Mouse (Mus musculus) frontal cortex, adult (tissue): ENCODE measurements around the gene Acox3.

Source experiments
- ATAC-seq: cut with Nextera tagmentation; 2 replicates; pipeline ENCODE4 v1.9.2; 2017; ENCODE audit warnings: mild to moderate bottlenecking, moderate library complexity, mixed read lengths; ENCODE audit not compliant: low TSS enrichment

The Acox3 gene

DNA sequence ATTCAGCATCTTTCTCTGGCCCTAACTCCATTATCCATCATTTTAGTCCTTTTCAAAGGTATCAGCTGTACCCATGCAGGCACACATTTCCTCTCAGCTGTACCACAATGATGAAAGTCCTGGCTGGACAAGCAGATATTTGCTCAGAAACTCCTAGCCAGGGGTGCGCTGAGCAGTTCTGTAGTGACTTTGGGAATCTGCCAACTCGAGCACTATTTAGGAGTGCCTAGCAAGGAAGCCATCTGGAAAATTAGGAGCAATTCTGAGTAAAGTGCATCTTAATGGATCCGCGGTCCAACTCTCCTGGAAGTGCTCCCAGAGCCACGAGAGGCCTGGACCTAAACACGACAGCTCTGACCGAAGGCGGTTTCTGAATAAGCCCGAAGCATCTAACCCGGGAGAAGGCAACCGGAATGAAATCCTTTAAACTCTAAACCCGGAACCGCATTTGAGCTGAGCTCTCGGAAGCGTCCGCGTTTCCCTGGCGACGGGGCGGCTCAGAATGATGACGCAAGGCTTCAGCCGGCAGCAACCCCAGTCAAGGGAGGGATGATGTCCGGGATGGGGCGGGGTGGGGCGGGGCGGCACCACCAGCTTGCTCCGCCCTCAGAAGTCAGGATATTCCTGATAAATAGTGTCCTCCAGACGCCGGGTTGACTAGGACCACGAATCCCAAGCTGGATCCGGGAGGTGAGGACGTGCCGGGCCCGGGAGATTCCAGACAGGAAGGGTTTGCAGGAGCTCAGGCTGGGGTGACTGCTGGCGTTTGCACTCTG lies at the start of gene Acox3:
Gene Acox3, plus strand, starts transcription at position 596 of the 776 bp plus-strand sequence.
- ATAC-seq, result peak; percentile 97

DNA sequence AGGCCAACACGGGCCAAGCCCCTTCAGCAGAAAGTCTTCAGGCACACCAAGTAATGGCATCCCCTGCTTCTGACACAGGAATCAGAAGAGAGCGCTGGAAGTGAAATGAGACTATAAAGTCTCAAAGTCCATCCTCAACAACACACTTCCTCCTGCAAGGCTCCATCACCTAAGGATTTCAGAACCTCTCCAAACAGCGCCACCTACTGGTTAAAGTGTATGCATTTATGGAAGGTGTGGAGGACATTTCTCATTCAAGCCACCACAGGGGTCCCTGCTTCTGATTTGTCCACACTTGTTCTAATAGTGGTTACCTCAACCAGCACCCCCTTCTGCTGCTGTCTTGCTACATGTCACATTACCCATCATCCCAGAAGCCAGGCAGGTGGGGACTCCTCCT lies 46.6 kb upstream of the Acox3 start:
- no peak for ATAC-seq

DNA sequence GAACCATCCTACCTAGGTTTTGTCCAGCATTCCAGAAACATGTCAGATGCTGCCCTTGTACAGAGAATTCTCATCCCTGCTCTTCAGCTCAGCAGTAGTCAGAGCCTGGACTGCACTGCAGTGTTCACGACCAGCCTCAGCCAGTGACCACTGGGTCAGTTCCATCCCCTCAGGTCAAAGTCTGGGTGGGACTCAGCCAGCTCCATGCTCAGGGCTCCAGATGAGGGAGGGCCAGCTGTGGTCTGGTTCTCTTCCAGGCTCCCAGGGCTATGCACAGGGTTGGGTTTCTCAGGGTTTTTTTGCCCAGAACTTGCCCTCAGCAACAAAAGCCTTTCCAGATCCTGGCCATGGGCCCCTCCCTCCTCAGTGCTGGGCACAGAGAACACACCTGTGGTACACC lies 45.4 kb upstream of the Acox3 start:
- no peak for ATAC-seq

DNA sequence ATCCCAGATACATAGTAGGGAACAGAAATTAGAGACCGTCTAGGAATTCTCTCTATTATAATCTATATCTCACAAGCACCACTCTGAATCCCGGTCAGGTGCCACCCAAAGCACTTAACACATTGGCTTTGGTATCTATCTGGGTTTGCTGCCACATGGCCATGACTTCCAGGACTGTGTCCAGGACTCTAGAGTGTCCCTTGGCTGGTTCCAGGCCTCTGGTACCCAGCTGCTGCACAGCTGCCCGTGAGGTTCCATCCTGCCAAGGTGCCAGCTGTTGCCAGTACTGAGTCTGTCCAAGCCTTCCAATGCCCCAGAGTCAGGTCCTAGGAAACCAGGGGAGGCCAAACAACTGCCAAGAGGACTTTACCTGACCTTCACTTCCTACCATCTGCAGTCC lies 44.8 kb upstream of the Acox3 start:
- ATAC-seq, result no peak

DNA sequence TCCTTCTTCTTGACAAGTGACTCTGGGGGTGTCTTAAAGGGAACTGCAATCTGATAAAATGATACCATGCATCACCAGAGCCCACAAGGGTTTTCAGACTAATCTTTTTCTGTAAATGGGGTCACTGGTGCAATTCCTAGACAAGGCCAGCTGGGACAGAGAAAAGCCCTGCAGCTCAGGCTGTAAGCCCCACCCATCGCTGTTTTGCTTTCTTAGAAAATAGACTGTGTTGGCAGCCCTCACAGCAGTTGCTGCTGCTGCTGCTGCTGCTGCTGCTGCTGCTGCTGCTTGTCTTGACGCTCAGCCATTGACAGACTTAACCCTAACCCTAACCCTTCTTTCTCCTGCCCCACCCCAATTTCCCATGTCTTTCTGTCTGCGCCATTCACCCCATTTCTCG lies 43.3 kb upstream of the Acox3 start:
- ATAC-seq, result no peak

DNA sequence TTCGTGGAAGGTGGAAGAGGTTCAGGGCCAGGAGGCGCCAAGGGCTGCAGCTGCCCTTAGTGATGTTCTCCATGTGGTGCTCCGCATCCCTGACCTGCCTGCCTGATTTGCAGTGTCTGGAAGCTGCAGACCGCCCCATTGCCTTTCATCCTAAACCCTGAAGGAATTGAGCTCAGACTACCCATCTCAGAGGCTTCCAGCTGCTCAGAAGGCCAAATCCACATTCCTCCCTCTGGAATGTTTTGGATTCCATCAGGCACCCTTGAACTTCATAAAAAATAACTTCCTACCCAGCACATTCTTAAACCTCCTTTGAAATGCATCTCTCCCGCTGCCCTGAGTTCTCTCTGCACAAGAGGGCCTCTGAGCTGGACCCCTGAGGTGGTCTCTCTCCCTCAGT lies 42.3 kb upstream of the Acox3 start:
- ATAC-seq, result no peak

DNA sequence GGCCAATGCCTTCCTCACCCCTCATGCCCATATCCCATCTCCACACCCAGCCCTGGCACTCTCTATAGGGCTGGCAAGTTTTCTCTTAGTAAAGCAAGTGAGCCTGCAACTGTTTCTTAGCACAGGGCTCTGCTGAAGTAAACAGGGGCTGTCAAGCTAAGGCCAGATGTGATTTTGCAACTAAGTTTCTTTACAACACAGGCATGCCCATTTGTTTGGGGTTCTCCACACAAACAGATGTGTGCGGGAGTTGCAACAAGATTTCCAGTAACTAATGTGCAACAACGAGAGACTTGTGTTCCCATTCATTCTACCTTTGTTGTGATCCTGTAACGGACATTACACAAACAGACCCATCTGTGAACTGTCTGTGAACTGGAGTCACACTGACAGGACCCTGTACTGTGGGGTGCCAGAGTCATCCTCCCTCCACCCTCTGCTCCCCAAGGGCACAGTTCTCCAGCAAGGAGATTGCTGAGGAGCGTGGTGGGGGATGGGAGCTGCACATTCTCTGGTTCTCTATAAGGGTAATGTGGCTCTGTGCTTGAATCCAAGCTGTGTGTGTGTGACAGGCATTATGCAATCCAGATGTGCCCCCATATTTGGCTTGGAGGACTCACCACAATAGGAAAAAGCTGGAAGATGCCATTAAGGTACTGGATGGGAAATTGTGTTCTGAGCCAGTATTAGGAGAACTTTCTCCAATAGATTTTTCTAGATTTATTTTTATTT lies 41.6 kb upstream of the Acox3 start:
- ATAC-seq, result no peak

DNA sequence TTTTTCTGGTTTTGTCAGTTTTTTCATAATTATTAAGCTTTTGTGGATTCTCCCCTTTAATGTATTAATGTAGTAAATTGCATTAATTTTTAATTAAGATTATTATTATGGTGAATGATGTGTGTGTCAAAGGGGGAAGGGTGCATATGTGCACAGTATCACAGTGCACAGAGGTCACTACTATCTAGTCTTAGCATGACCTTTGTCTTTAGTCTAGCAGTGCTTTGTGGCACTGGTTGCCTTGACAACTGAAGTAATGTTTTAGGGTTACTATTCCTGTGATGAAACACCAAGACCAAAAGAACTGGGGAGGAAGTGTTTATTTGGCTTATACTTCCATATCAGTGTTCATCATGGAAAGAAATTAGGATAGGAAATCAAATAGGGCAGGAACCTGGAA lies 36.7 kb upstream of the Acox3 start:
- no peak for ATAC-seq

DNA sequence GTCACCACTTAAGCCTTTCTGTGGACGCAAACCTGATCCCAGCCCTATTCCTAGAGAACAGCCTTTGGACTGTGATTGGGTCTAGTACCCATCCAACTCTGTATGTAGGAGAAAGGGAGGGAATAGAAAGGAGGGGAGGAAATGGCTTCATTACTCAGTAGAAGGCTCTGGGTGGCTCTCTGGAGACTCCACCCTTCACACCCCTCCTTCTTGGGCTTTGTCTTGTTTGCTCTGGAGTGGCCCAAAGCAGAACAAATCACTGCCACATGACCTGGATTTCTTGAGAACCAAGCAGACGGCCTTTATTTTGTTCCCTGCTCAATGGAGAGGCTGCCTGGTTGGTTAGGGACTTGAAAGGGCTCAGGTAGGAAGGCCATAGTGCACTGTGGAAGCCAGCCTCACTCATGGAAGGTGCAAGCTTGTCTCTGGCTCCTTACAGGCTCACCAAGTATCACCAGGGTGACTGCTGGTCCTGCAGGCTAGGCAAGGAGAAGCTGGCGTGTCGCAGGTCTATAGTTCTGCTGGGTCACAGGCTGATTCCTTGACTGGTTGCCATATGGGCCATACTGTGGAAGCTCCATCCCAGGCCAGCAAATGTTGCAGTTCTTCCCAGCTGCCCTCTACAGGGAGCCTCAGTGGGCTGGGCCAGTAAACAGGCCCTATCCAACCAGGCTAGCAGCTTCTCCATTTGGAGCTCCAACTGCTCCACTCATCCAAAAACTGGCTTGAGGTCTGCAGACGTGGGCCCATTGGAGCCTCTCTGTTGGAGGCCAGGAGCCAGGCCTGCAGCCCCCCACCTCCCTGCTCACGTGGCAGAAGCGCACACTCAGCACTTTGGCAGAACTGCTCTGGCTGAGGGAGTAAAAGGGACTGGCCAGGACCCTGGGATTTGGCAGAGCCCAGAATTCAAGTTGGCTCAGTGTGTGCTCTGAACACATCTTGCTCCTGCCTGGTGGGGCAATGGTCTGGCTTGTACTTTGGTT lies 30.7 kb upstream of the Acox3 start:
- no peak for ATAC-seq

DNA sequence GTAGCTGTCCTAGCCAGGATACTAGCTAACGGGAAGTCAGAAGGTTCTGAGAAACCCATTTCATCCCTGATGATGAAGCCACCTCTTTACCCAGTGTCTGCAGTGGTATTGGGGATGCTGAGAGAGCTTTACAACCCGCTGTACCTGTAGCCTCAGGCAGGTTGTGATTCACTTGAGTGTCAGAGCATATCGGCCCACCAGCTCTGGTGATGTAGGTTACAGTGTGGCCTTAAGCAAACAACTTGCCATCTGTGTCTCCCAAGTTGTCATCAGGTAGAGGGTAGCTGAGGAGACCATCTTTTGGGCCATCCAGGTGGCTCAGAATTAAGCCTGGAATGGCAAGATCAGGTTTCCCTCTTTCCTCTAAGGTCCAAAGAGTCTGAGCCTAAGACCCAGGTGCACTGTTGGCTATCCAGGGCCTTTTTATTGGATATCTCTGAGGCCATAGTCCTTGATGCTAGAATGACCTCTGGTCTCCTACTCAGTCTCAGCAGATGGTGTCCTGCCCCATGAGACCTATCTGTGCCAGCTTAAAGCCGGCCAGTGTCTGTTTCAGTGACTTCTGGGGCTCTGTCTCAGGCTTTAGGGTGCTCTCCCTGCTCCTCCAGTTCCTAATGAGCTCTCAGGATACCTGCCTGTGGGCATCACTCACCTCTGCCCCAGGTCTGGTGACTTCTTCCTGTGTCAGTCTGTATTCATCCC lies 29.9 kb upstream of the Acox3 start:
- no peak for ATAC-seq

DNA sequence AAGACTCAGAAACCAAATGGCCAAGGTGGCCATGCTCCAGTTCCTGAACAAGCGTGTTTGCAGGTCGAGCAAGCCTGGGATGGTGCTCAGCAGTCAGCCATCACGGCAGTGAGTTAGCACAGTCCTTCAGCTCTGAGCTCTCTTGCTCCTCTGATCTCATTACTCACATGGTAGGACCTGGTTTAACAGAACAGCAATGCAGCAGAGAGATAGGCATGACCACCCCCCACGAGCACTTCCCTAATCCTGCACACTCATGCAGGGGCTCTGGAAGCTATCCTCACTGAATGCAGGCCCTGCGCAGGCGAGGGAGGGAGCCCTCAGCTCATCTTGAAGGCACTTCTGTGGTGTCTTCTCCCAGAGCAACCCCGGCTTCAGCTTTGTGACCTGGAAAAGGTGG lies 26.4 kb upstream of the Acox3 start:
- ATAC-seq, result no peak

DNA sequence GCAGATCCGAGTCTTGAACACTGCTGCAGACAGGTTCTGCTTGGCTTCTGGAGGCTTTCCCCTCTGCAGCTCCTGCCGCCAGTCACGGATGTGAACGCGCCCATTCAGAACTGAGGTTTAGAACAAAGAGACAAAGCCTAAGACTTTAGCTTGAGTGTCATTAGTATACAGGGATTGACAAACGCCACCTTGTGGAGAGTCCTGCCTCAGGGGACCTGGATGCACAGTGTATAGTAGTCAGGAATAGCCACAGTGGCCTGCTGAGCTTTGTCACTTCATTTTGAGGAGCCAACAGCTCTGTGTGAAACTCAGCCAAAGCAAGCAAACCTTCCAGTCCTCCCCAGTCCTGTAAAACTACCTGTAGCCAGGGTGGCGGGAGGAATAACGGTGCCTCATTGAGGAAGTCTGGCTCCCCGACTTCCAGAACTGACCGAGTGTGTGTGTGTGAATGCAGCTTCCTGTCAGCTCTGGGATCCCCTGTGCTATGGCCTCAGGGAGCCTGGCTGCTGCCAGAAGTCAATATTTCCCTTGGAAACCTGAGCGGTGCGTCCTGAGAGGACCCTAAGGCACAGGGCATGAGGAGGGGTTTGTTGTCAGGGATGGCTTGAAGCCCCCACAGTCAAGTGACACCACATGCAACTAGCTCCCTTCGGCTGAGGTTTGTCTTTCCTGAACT lies 24.8 kb upstream of the Acox3 start:
- ATAC-seq, result no peak

DNA sequence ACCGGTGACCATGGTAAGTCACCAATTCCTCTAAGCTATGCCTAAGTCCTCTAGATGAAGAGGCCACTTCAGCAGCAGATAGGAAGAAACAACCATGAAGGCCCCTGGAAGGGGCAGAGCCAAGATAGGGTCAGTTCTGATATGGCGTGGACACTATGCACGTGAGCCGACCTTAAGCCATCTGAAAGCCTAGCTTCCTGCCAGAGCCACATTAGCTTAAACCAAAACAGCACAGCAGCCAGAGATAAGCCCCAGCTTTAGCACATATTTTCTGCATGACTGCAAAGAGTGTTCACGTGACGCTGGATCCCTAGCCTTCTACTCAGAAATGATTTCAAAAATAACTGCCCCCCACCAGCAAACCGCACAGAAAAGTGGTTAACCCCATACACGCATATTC lies 23.4 kb upstream of the Acox3 start:
- no peak for ATAC-seq

DNA sequence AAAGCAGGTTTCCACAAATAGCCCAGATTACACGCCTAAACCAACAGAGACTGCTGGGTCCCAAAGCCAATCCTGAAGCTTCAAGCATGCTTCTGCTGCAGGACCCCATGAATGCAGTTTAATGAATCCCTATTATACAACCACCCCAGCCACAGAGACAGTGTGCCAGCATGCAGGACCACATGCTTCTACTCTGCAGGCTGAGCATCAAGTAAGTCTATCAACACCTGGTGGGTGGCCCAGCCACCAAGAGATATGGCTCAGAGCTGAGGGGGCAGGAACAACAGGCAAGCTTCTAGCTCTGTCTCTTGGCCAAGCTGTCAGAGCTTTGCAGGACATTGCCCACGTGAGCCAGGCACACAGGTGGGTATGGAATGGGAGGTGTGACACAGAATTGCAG lies 20.2 kb upstream of the Acox3 start:
- ATAC-seq, result peak; percentile 78

DNA sequence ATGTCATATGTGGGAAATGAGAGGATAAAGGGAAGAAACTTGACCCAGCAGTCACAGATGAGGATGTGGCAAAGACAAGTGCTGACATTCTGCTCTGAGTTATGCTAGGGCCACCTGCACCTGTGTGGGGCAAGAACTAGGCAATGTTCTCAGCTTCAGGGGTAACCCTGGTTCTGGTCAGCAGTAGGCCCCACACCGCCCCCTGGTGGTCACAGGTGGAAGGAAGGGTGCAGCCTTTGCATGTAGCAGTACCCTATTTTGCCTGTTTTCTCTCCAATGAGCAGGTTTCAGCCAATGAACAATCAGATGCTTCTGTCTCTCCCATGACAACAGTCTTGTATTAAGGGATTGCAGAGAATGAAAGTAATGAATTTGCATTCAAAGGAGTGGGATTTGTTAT lies 19.4 kb upstream of the Acox3 start:
- peak; percentile 21; the same call in 1 of the 2 replicates for ATAC-seq

DNA sequence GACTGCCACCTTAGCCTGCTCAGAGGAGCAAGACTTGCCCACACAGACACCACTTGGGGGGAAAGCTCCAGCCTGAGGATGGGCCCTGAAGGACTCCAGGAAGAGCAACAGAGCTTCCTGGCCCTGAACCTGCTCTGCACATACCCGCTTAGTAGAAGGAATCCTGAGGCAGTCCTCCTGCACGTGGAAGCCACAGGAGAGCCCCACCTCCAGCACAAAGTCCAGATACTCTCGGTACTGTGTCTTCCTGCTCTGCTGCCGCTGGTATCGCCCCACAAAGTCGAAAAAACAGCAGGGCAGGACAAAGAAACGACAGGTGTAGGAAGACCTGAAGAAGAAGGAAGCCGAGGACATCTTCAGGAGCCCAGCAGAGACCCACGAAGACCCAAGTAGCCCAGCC lies 17.6 kb upstream of the Acox3 start:
- ATAC-seq, result no peak

DNA sequence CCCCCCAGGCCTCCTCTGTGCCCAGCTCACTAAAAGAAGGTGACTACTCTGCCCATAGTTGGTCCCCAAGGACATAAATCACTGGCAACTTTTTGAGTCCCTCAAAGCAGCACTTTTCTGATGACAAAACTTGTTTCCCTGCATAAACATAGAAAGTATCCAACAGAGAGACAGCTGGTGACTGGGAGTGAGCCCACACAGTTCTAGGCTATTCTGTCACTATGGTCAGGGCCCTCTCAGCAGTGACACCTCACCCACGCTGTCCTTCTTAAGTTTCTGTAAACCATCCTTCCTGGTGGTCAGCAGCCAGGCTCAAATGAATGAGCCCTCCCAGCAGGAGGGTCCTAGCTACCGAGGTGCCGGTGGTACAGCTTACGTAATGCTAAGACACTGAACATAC lies 16.2 kb upstream of the Acox3 start:
- peak; percentile 60 for ATAC-seq

DNA sequence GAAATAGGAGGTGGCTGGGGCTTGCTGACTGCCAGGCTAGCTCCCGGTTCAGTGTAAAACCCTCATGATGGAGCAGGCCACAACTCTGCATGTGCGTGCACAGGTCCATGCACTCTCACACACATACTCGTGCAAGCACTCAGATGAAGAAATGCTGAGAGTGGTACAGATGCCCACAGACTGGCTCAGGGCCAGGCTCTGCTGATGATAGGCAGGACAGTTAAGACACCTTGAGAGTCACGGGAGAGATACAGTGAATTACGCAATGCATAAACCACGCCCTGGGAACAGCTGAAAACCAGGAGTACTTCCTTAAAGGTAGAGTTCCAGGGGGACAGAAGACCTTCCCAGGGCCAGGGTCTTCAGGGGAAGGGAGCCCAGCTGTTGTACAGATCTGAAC lies 11.3 kb upstream of the Acox3 start:
- no peak for ATAC-seq

DNA sequence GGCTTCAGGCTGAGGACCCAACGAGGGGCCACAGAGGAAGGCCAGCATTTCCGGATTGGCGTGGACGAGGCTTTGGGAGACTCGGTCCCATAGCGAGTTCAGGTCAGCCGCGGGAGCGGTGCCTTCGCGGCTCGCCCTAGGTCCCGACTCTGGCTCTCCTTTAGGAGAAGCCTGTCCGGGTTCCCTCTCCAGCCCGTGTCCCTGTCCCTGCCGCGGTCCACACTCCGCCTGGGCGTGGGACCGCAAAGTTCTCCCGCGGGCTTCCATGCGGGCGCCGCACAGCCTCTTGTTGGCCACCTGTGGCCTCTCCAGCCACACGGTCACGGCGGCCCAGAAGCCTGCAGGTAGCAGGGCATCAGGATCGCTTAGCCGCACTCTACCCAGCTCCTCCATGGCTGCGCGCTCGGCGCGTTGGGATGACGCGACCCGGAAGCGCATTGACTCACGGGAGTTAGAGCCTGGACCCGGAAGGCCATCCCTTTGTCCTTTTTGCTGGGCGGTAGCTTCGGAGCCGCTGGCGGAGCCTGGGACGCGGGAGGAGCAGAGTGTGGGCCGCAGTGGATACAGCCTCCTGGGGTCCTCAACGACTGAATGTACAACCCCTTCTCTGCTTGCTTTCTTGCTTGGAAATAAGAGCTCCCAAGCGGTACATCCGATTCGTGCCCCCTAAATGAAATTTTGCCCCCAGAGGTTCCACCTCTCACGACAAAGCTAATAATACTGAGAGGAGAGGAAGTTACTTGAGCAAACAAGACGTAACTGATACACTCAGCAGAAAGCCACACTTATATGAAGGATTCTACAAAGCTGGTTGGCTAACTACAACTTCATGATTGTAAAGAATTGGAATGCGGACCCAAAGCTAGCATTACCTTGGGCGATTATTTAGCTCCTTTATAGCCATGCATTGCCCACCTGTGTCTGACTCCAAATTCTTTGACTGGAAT lies 7.9 kb upstream of the Acox3 start, which contains the start of gene Trmt44:
Gene Trmt44, minus strand, starts transcription at position 418 of the 947 bp plus-strand sequence.
- ATAC-seq, result peak; percentile 100
